In genomic region chr15:7899286-7899685, GRCm38 (mm10) we compare ENCODE assay signal across 13 mouse cellular contexts.
DNase-seq lines count a peak whose midpoint lies in the region; ATAC-seq and TF ChIP-seq lines count a peak whose summit lies in the region.
"Had no signal": no experiment of that assay in that cellular context is flagged by ENCODE, and none has a peak within 500 bp of the region (broad histone marks: within the 10 kb centered on the region; RNA-seq: fewer than 3 reads in every experiment).

No protein-coding gene starts in this region.

- ATAC-seq in G1E (ENCODE audit: extremely low read depth, insufficient number of reproducible peaks, low FRiP score, poor library complexity, severe bottlenecking), result no peak
- peak; percentile 44; the same call in 1 of the 2 replicates for ATAC-seq in megakaryocyte progenitor cell, adult 5-6 weeks (replicated peaks; ENCODE audit: poor library complexity)

- peaks cover 2% of the 10 kb centered on the region for H3K4me1 ChIP-seq in lung, adult 2 months (ENCODE audit: control insufficient read depth, insufficient read depth, low read length)
- H3K4me1 ChIP-seq in G1E (ENCODE audit: insufficient read depth, low read depth, low read length), result no peaks in the 10 kb centered on the region
- peaks cover 9% of the 10 kb centered on the region for H3K4me1 ChIP-seq in embryonic facial prominence, embryonic 10.5 days
- H3K4me1 ChIP-seq: limb, embryonic 15.5 days; midbrain, embryonic 12.5 days had no signal

- no peak for DNase-seq in gastrocnemius, adult 2 months
- DNase-seq in gastrocnemius, adult 18-20 months (ENCODE audit: low spot score), result no peak
- no peak for DNase-seq in lung, adult 2 months
- no peak for DNase-seq in lung, postnatal 25 days (ENCODE audit: low spot score)
- no peak for DNase-seq in G1E (ENCODE audit: low spot score)
- no peak for DNase-seq in embryonic facial prominence, embryonic 10.5 days (ENCODE audit: low spot score)
- DNase-seq in neural tube, embryonic 10.5 days (ENCODE audit: extremely low spot score, low spot score), result no peak
- DNase-seq: cerebellum, adult 11 months; gastrocnemius, postnatal 10 days; right cerebral cortex, postnatal 25 days had no signal

- no peak overlapping the region for H3K4me3 ChIP-seq in gastrocnemius, adult 2 months
- H3K4me3 ChIP-seq in lung, adult 2 months (replicated peaks; ENCODE audit: extremely low read depth, low read depth, low read length), result no peak overlapping the region
- H3K4me3 ChIP-seq in G1E (ENCODE audit: low read depth, low read length), result no peak overlapping the region
- H3K4me3 ChIP-seq in embryonic facial prominence, embryonic 10.5 days, result no peak overlapping the region
- H3K4me3 ChIP-seq: limb, embryonic 15.5 days; midbrain, embryonic 12.5 days had no signal

- H3K36me3 ChIP-seq in G1E (replicated peaks), result peaks cover 22% of the 10 kb centered on the region
- H3K36me3 ChIP-seq in embryonic facial prominence, embryonic 10.5 days (replicated peaks), result 0 out of 2 replicates have a peak, but pooled peaks cover 2% of the 10 kb centered on the region
- H3K36me3 ChIP-seq: limb, embryonic 15.5 days; midbrain, embryonic 12.5 days had no signal

- no peaks in the 10 kb centered on the region for H3K27me3 ChIP-seq in G1E (ENCODE audit: insufficient read depth, low read length)
- no peaks in the 10 kb centered on the region for H3K27me3 ChIP-seq in embryonic facial prominence, embryonic 10.5 days (replicated peaks; ENCODE audit: low read depth, poor library complexity, severe bottlenecking)
- H3K27me3 ChIP-seq: limb, embryonic 15.5 days; midbrain, embryonic 12.5 days had no signal

- H3K27ac ChIP-seq in gastrocnemius, adult 2 months, result no peak overlapping the region
- H3K27ac ChIP-seq in embryonic facial prominence, embryonic 10.5 days (replicated peaks), result no peak overlapping the region
- H3K27ac ChIP-seq: limb, embryonic 15.5 days; midbrain, embryonic 12.5 days had no signal

- TF ChIP-seq CTCF in gastrocnemius, adult 2 months (IDR thresholded peaks at IDR 0.05), result peak; percentile 55
- TF ChIP-seq CTCF in lung, adult 2 months (IDR thresholded peaks at IDR 0.05; ENCODE audit: insufficient read depth, low read length), result peak; percentile 27; the same call in 1 of the 2 replicates
- TF ChIP-seq CTCF in G1E (IDR thresholded peaks at IDR 0.05; ENCODE audit: low read depth, low read length), result peak; percentile 31

- TF ChIP-seq POLR2A in lung, adult 2 months (IDR thresholded peaks at IDR 0.05; ENCODE audit: borderline replicate concordance, extremely low read depth, low read depth, low read length), result no peak

- intact Hi-C loops in gastrocnemius, adult 2 months (cut with DNase I), result no loop called here

- WGBS in lung, adult 2 months, result 95% methylated on average over 6 of the region's 6 CpGs
- 93% methylated on average over 6 of the region's 6 CpGs for WGBS in embryonic facial prominence, embryonic 10.5 days

- H3K9me3 ChIP-seq in G1E (replicated peaks), result no peaks in the 10 kb centered on the region
- no peaks in the 10 kb centered on the region for H3K9me3 ChIP-seq in embryonic facial prominence, embryonic 10.5 days
- H3K9me3 ChIP-seq: limb, embryonic 15.5 days; midbrain, embryonic 12.5 days had no signal
